Mouse (Mus musculus) regulatory T cell (primary cell): ENCODE results near the gene Zmynd19.

Experiments used
- in situ Hi-C: fragments of 300-600 bp; cut with MboI, MseI; formaldehyde crosslinking; loops from one replicate; pipeline ENCODE4 v1.15.1; 2025; ENCODE audit warnings: high pct_unique_total_duplicates

Zmynd19 gene

GRCm38 (mm10) chr2:24949421-24950188 is at the start of gene Zmynd19:
TSS of gene Zmynd19 (plus strand) at chr2:24949792.
- in situ Hi-C loops, result loop anchor here (25.0 kb wide), 2 partner anchors 1038 to 1963 kb away; partner anchors contain the start of genes Camsap1, Med22, Rpl7a and Surf1

GRCm38 (mm10) chr2:24901055-24901454 is 48.5 kb upstream of the Zmynd19 start:
- in situ Hi-C loops, result no loop called here

GRCm38 (mm10) chr2:24902999-24903398 is 46.6 kb upstream of the Zmynd19 start:
- in situ Hi-C loops, result no loop called here

- in situ Hi-C loops, result no loop called here
Observed at GRCm38 (mm10) chr2:24904823-24905652, 44.6 kb upstream of the Zmynd19 start.

GRCm38 (mm10) chr2:24905653-24906155 is 43.9 kb upstream of the Zmynd19 start:
- in situ Hi-C loops, result no loop called here

GRCm38 (mm10) chr2:24910481-24910880 is 39.1 kb upstream of the Zmynd19 start:
- in situ Hi-C loops, result loop anchor here (10.0 kb wide), 1 partner anchor 546 kb away; the partner anchor contains the start of gene Psd4

- in situ Hi-C loops, result loop anchor here (10.0 kb wide), 1 partner anchor 547 kb away; the partner anchor contains the start of gene Psd4
Observed at GRCm38 (mm10) chr2:24912189-24912588, 37.4 kb upstream of the Zmynd19 start.

- in situ Hi-C loops, result loop anchor here (10.0 kb wide), 1 partner anchor 548 kb away; the partner anchor contains the start of gene Psd4
Observed at GRCm38 (mm10) chr2:24912589-24912988, 37.0 kb upstream of the Zmynd19 start.

GRCm38 (mm10) chr2:24914762-24915161 is 34.8 kb upstream of the Zmynd19 start:
- in situ Hi-C loops, result loop anchor here (10.0 kb wide), 1 partner anchor 550 kb away; the partner anchor contains the start of gene Psd4

GRCm38 (mm10) chr2:24918930-24919838 is 30.4 kb upstream of the Zmynd19 start, which contains the start of gene Ehmt1:
TSS of gene Ehmt1 (minus strand) at chr2:24919614.
- in situ Hi-C loops, result loop anchor here (10.0 kb wide), 1 partner anchor 554 kb away; the partner anchor contains the start of gene Psd4

- in situ Hi-C loops, result loop anchor here (10.0 kb wide), 1 partner anchor 555 kb away; the partner anchor contains the start of gene Psd4
Observed at GRCm38 (mm10) chr2:24919839-24920175, 29.8 kb upstream of the Zmynd19 start.

- in situ Hi-C loops, result no loop called here
Observed at GRCm38 (mm10) chr2:24923561-24923960, 26.0 kb upstream of the Zmynd19 start.

- in situ Hi-C loops, result no loop called here
Observed at GRCm38 (mm10) chr2:24925284-24925683, 24.3 kb upstream of the Zmynd19 start.

GRCm38 (mm10) chr2:24926345-24926964 is 23.1 kb upstream of the Zmynd19 start:
- in situ Hi-C loops, result no loop called here

GRCm38 (mm10) chr2:24926965-24927358 is 22.6 kb upstream of the Zmynd19 start:
- in situ Hi-C loops, result no loop called here

GRCm38 (mm10) chr2:24927810-24928479 is 21.6 kb upstream of the Zmynd19 start:
- in situ Hi-C loops, result no loop called here

GRCm38 (mm10) chr2:24929119-24929518 is 20.5 kb upstream of the Zmynd19 start:
- in situ Hi-C loops, result no loop called here

GRCm38 (mm10) chr2:24929593-24929992 is 20.0 kb upstream of the Zmynd19 start:
- in situ Hi-C loops, result no loop called here

- in situ Hi-C loops, result no loop called here
Observed at GRCm38 (mm10) chr2:24934441-24934963, 15.1 kb upstream of the Zmynd19 start.
